Mouse (Mus musculus) stomach, embryonic 14.5 days (tissue): ENCODE data around the gene 1110012L19Rik. TPM values are rescaled to one million over a fixed set of nuclear protein-coding genes. Genes with fewer than 3 reads are reported as not detected.
"Not testable (repeated sequence)": the region's sequence is repeated elsewhere in the genome, so short reads cannot be mapped to it uniquely, and the experiment has no call there.

Experiments
- ATAC-seq: fragments of 200-750 bp; cut with Nextera tagmentation; 2 replicates; pipeline ENCODE4 v1.8.0; 2017; ENCODE audit warnings: low read depth, moderate TSS enrichment; ENCODE audit not compliant: insufficient number of reproducible peaks, insufficient read depth, low FRiP score
- H3K27ac ChIP-seq: fragments of 300-500 bp; sonication (generic); 2 replicates; pipeline ENCODE4 v1.5.1; 2014; ENCODE audit warnings: mild to moderate bottlenecking, low read length, moderate library complexity, mixed read lengths
- H3K27me3 ChIP-seq: fragments of 300-500 bp; sonication (generic); 2 replicates; pipeline ENCODE4 v1.6.1; 2014; ENCODE audit warnings: low read length, control low read depth, mixed read lengths; ENCODE audit not compliant: control insufficient read depth, insufficient read depth
- H3K36me3 ChIP-seq: fragments of 300-500 bp; sonication (generic); 2 replicates; pipeline ENCODE4 v1.6.1; 2014; ENCODE audit warnings: mild to moderate bottlenecking, control low read depth, low read length, moderate library complexity, mixed read lengths; ENCODE audit not compliant: control insufficient read depth, insufficient read depth
- H3K4me1 ChIP-seq: fragments of 300-500 bp; sonication (generic); 2 replicates; pipeline ENCODE4 v1.6.1; 2014; ENCODE audit warnings: low read length, control low read depth, mixed read lengths; ENCODE audit not compliant: control insufficient read depth, insufficient read depth
- H3K4me2 ChIP-seq: fragments of 300-500 bp; sonication (generic); replicated peaks from 2 replicates; pipeline ENCODE4 v1.6.1; 2014; ENCODE audit warnings: low read depth, low read length, control low read depth
- H3K4me3 ChIP-seq: fragments of 300-500 bp; sonication (generic); 2 replicates; pipeline ENCODE4 v1.5.1; 2014; ENCODE audit warnings: low read depth, low read length, control low read depth
- H3K9ac ChIP-seq: fragments of 300-500 bp; sonication (generic); replicated peaks from 2 replicates; pipeline ENCODE4 v1.6.1; 2014; ENCODE audit warnings: low read depth, mild to moderate bottlenecking, control low read depth, low read length, moderate library complexity, mixed read lengths
- H3K9me3 ChIP-seq: fragments of 300-500 bp; sonication (generic); 2 replicates; pipeline ENCODE4 v1.6.1; 2016; ENCODE audit warnings: low read depth, low read length, control low read depth; ENCODE audit not compliant: control insufficient read depth
- WGBS: fragments of 180-500 bp; shearing (Covaris S2); extraction: QIAGEN DNeasy Blood & Tissue Kit; methylation state at CpG from one replicate; pipeline ENCODE4 v1.1.7; 2014; 5-methylcytosine and 5-hydroxymethylcytosine counted together
- polyA plus RNA-seq: library from polyadenylated mRNA; unstranded; fragments of >200 nt; fragmentation: Nextera tagmentation; extraction: Ambion mirVana; gene quantifications from 2 replicates; pipeline ENCODE4 v1.2.1, GENCODE M21; 2014

Gene 1110012L19Rik
- polyA plus RNA-seq, 1 experiment from 2014 or later, result 33.5 TPM

GRCm38 (mm10) chrX:70385962-70386351, 280 bp downstream of the 1110012L19Rik start:
- Histone ChIP-seq H3K9me3 (no peaks in the 10 kb centered on the region), H3K9ac (peak overlapping the region; percentile 28), H3K27ac (peak overlapping the region; percentile 80), H3K4me3 (peak overlapping the region; percentile 44), H3K4me2 (peak overlapping the region; percentile 46), H3K36me3 (no peaks in the 10 kb centered on the region), H3K27me3 (no peaks in the 10 kb centered on the region), H3K4me1 (no peaks in the 10 kb centered on the region)
- ATAC-seq, result peak; percentile 42; the same call in 1 of the 2 replicates
- 19% methylated on average over 11 of the region's 11 CpGs for WGBS

GRCm38 (mm10) chrX:70392636-70393035, 7.0 kb downstream of the 1110012L19Rik start:
- not testable (repeated sequence) for H3K4me1 ChIP-seq, H3K4me3 ChIP-seq, H3K4me2 ChIP-seq, H3K9me3 ChIP-seq, H3K36me3 ChIP-seq, H3K27me3 ChIP-seq, H3K27ac ChIP-seq, H3K9ac ChIP-seq, ATAC-seq

GRCm38 (mm10) chrX:70425473-70425872, 39.8 kb downstream of the 1110012L19Rik start:
- not testable (repeated sequence) for H3K36me3 ChIP-seq, H3K4me3 ChIP-seq, H3K27me3 ChIP-seq, H3K9me3 ChIP-seq, H3K27ac ChIP-seq, H3K9ac ChIP-seq, H3K4me2 ChIP-seq, H3K4me1 ChIP-seq, ATAC-seq
- WGBS, result 80% methylated on average over 3 of the region's 3 CpGs

Other genes starting within 250 kb of the 1110012L19Rik start
- gene Ids, start 20.8 kb upstream of the 1110012L19Rik start, polyA plus RNA-seq, result 4.0 and 4.1 TPM in 2 replicates
- 37.2 and 40.7 TPM in 2 replicates for gene Tmem185a, start 91.3 kb downstream of the 1110012L19Rik start, polyA plus RNA-seq